ENCODE assay signal across 19 mouse cellular contexts in the genomic region with DNA sequence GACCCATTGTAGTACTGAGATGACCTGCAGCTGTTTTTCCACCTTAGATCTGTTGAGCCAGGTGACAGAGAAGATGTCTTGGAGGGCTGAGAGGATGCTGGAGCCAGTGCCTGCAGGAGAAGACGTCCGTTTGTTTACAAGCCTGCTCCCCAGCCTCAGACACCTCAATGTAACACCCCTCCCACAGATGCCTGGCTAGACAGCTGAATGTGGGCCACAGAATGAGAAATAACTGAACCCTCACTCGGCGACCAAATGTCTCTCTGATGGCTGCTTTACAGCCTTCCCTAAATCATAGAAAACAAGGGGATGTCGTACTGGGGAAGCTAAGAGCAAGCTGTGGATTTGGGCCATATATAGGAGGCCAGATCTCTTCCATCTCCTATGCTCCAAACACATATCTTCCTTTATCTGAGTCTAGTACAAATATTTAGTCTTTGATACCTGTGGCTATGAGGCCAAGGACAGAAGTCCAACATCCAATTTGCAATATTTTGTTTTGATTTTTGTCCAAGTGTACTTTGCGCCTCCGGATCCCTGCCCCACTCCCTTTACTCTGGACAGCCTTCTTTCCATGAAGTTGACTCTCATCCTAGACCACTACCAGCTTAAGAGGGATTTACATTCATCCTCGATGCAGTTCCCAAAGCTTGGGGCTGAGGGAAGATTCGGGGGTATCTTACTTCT. TPM values are rescaled to one million over a fixed set of nuclear protein-coding genes. Genes with fewer than 3 reads are reported as not detected.
DNase-seq lines count a peak whose midpoint lies in the region; ATAC-seq and TF ChIP-seq lines count a peak whose summit lies in the region.
"Had no signal": no experiment of that assay in that cellular context is flagged by ENCODE, and none has a peak within 500 bp of the region (broad histone marks: within the 10 kb centered on the region; RNA-seq: fewer than 3 reads in every experiment).

No protein-coding gene starts in this region.

- TF ChIP-seq CTCF in liver, adult 2 months (IDR thresholded peaks at IDR 0.05; ENCODE audit: low read depth, low read length), result no peak

- H3K79me2 ChIP-seq in liver, adult 2 months (ENCODE audit: control insufficient read depth, insufficient read depth, low read length), result peaks cover 2% of the 10 kb centered on the region; the same call in 1 of the 2 replicates

- no peak overlapping the region for H3K4me2 ChIP-seq in liver, embryonic 11.5 days
- H3K4me2 ChIP-seq in liver, embryonic 16.5 days (ENCODE audit: low read depth, low read length), result no peak overlapping the region
- H3K4me2 ChIP-seq in midbrain, embryonic 13.5 days (replicated peaks), result no peak overlapping the region
- H3K4me2 ChIP-seq: forebrain, embryonic 13.5 days; heart, embryonic 12.5 days had no signal

- DNase-seq in kidney, adult 11 months, result peak; percentile 58
- DNase-seq in kidney, postnatal 10 days, result no peak
- DNase-seq in liver, adult 2 months (ENCODE audit: extremely low read depth, low read depth, low spot score), result peak; percentile 95
- DNase-seq in liver, embryonic 11.5 days (ENCODE audit: low spot score), result no peak
- peak; percentile 65 for DNase-seq in brain, adult 2 months (ENCODE audit: low read depth, low spot score)
- no peak for DNase-seq in thymus, postnatal 0 days (ENCODE audit: low spot score)
- DNase-seq: adrenal gland, adult 2 months; adrenal gland, postnatal 25 days; cerebellum, adult 2 months; cerebellum, postnatal 10 days; forebrain, postnatal 0 days; gastrocnemius, postnatal 10 days had no signal

- peak overlapping the region; percentile 71 for H3K9ac ChIP-seq in liver, adult 2 months (ENCODE audit: low read depth, low read length)
- no peak overlapping the region for H3K9ac ChIP-seq in liver, embryonic 11.5 days (ENCODE audit: low read depth, low read length)
- no peak overlapping the region for H3K9ac ChIP-seq in liver, embryonic 16.5 days (ENCODE audit: low read depth, low read length)
- no peak overlapping the region for H3K9ac ChIP-seq in midbrain, embryonic 13.5 days (replicated peaks)
- H3K9ac ChIP-seq: forebrain, embryonic 13.5 days; forebrain, postnatal 0 days; heart, embryonic 12.5 days had no signal

- peak overlapping the region; percentile 99 for H3K27ac ChIP-seq in liver, adult 2 months (replicated peaks; ENCODE audit: insufficient read depth, low read depth, low read length)
- H3K27ac ChIP-seq in liver, embryonic 11.5 days (ENCODE audit: low read depth, low read length), result no peak overlapping the region
- H3K27ac ChIP-seq in liver, embryonic 16.5 days (ENCODE audit: low read length), result peak overlapping the region; percentile 73
- no peak overlapping the region for H3K27ac ChIP-seq in midbrain, embryonic 13.5 days
- H3K27ac ChIP-seq: embryonic facial prominence, embryonic 10.5 days; forebrain, embryonic 13.5 days; hindbrain, embryonic 10.5 days had no signal

- TF ChIP-seq POLR2A in liver, adult 2 months (IDR thresholded peaks at IDR 0.05; ENCODE audit: extremely low read depth, insufficient read depth, low read length), result no peak

- peaks cover 78% of the 10 kb centered on the region for H3K4me1 ChIP-seq in liver, adult 2 months (ENCODE audit: control insufficient read depth, insufficient read depth, low read length)
- H3K4me1 ChIP-seq in liver, embryonic 11.5 days (replicated peaks; ENCODE audit: control insufficient read depth, insufficient read depth, low read length), result peaks cover 2% of the 10 kb centered on the region
- peaks cover 35% of the 10 kb centered on the region for H3K4me1 ChIP-seq in liver, embryonic 16.5 days (ENCODE audit: control insufficient read depth, low read depth, low read length)
- no peaks in the 10 kb centered on the region for H3K4me1 ChIP-seq in midbrain, embryonic 13.5 days (replicated peaks)
- H3K4me1 ChIP-seq: forebrain, embryonic 13.5 days had no signal

- H3K27me3 ChIP-seq in liver, adult 2 months (ENCODE audit: control insufficient read depth, insufficient read depth, low read length), result no peaks in the 10 kb centered on the region
- no peaks in the 10 kb centered on the region for H3K27me3 ChIP-seq in liver, embryonic 11.5 days (replicated peaks; ENCODE audit: control insufficient read depth, insufficient read depth, low read length)
- H3K27me3 ChIP-seq in liver, embryonic 16.5 days (ENCODE audit: control insufficient read depth, insufficient read depth, low read depth, low read length), result no peaks in the 10 kb centered on the region
- H3K27me3 ChIP-seq in midbrain, embryonic 13.5 days, result no peaks in the 10 kb centered on the region
- H3K27me3 ChIP-seq: forebrain, embryonic 13.5 days; heart, embryonic 12.5 days had no signal

- peaks cover 24% of the 10 kb centered on the region for H3K36me3 ChIP-seq in liver, adult 2 months (ENCODE audit: control insufficient read depth, insufficient read depth, low read length)
- no peaks in the 10 kb centered on the region; the same call in 1 of the 2 replicates for H3K36me3 ChIP-seq in liver, embryonic 11.5 days (ENCODE audit: control insufficient read depth, insufficient read depth, low read length)
- H3K36me3 ChIP-seq in liver, embryonic 16.5 days (ENCODE audit: control insufficient read depth, insufficient read depth), result no peaks in the 10 kb centered on the region; the same call in 1 of the 2 replicates
- no peaks in the 10 kb centered on the region for H3K36me3 ChIP-seq in midbrain, embryonic 13.5 days
- H3K36me3 ChIP-seq: embryonic facial prominence, embryonic 10.5 days; heart, embryonic 12.5 days; hindbrain, embryonic 10.5 days had no signal

- 27% methylated on average over 9 of the region's 9 CpGs for WGBS in liver, adult 2 months
- WGBS in liver, embryonic 11.5 days, result 78% methylated on average over 9 of the region's 9 CpGs
- WGBS in liver, embryonic 16.5 days (ENCODE audit: insufficient replicate concordance), result 53% methylated on average over 9 of the region's 9 CpGs
- WGBS in midbrain, embryonic 13.5 days, result 91% methylated on average over 9 of the region's 9 CpGs

- no peak overlapping the region for H3K4me3 ChIP-seq in liver, adult 2 months (ENCODE audit: insufficient read depth, low read depth, low read length)
- H3K4me3 ChIP-seq in liver, embryonic 11.5 days (ENCODE audit: low read depth, low read length), result no peak overlapping the region
- H3K4me3 ChIP-seq in liver, embryonic 16.5 days (ENCODE audit: low read depth, low read length), result no peak overlapping the region
- no peak overlapping the region for H3K4me3 ChIP-seq in midbrain, embryonic 13.5 days (replicated peaks)
- H3K4me3 ChIP-seq: embryonic facial prominence, embryonic 10.5 days; forebrain, embryonic 13.5 days; heart, adult 2 months; heart, embryonic 12.5 days; hindbrain, embryonic 10.5 days had no signal

- ATAC-seq in liver, embryonic 11.5 days (replicated peaks; ENCODE audit: low FRiP score), result no peak
- no peak for ATAC-seq in liver, embryonic 16.5 days (ENCODE audit: low read depth)
- ATAC-seq in midbrain, embryonic 13.5 days, result no peak
- ATAC-seq: forebrain, embryonic 13.5 days; forebrain, postnatal 0 days had no signal

- no peaks in the 10 kb centered on the region for H3K9me3 ChIP-seq in liver, embryonic 11.5 days (ENCODE audit: control insufficient read depth, low read length)
- no peaks in the 10 kb centered on the region for H3K9me3 ChIP-seq in liver, embryonic 16.5 days (replicated peaks; ENCODE audit: control insufficient read depth, low read length)
- no peaks in the 10 kb centered on the region for H3K9me3 ChIP-seq in midbrain, embryonic 13.5 days
- H3K9me3 ChIP-seq: embryonic facial prominence, embryonic 10.5 days; forebrain, embryonic 13.5 days; heart, embryonic 12.5 days; hindbrain, embryonic 10.5 days had no signal

RNA-seq across cellular contexts. Expression of gene Dgat2, which starts 12.7 kb away (rescaled TPM):
- total RNA-seq in liver, adult 2 months (2014; rRNA removed), result 464 and 499 TPM in 2 replicates
- 610 and 703 TPM in 2 replicates for polyA plus RNA-seq in liver, adult 2 months (2012; rRNA removed)
- polyA plus RNA-seq in liver, embryonic 11.5 days (2014; fragmentation: Nextera tagmentation; extraction: Ambion mirVana), result 59.9 and 60.1 TPM in 2 replicates
- 168 and 194 TPM in 2 replicates for polyA plus RNA-seq in liver, embryonic 16.5 days (2015; fragmentation: Nextera tagmentation; extraction: Ambion mirVana)
- polyA plus RNA-seq in midbrain, embryonic 13.5 days (2015; fragmentation: Nextera tagmentation; extraction: Ambion mirVana), result 11.1 and 12.8 TPM in 2 replicates
- polyA plus RNA-seq in thymus, postnatal 0 days (2015; fragmentation: Nextera tagmentation; extraction: Ambion mirVana), result 6.6 and 7.2 TPM in 2 replicates

RNA-seq across cellular contexts. Expression of gene Uvrag, which starts 28.9 kb away (rescaled TPM):
- total RNA-seq in liver, adult 2 months (2014; rRNA removed), result 18.3 and 19.9 TPM in 2 replicates
- polyA plus RNA-seq in liver, adult 2 months (2012; rRNA removed), result 11.4 and 12.2 TPM in 2 replicates
- polyA plus RNA-seq in liver, embryonic 11.5 days (2014; fragmentation: Nextera tagmentation; extraction: Ambion mirVana), result 14.5 and 16.2 TPM in 2 replicates
- polyA plus RNA-seq in liver, embryonic 16.5 days (2015; fragmentation: Nextera tagmentation; extraction: Ambion mirVana), result 7.6 and 8.2 TPM in 2 replicates
- polyA plus RNA-seq in midbrain, embryonic 13.5 days (2015; fragmentation: Nextera tagmentation; extraction: Ambion mirVana), result 13.1 and 16.3 TPM in 2 replicates
- polyA plus RNA-seq in thymus, postnatal 0 days (2015; fragmentation: Nextera tagmentation; extraction: Ambion mirVana), result 25.8 and 30.9 TPM in 2 replicates

Comparison
In these comparisons a context has a peak if more than half of its experiments do, and no peak if none do; other contexts are left out.
1. DNase-seq: peak in kidney, adult 11 months (single experiment), liver, adult 2 months (single experiment) and brain, adult 2 months (single experiment); none in kidney, postnatal 10 days (single experiment), liver, embryonic 11.5 days (single experiment) and thymus, postnatal 0 days (single experiment).
2. H3K27ac ChIP-seq: peak in liver, adult 2 months (single experiment) and liver, embryonic 16.5 days (single experiment); none in liver, embryonic 11.5 days (single experiment) and midbrain, embryonic 13.5 days (single experiment).